Mouse (Mus musculus) stomach, embryonic 14.5 days (tissue): ENCODE measurements around the gene Foxp3. TPM values are rescaled to one million over a fixed set of nuclear protein-coding genes. Genes with fewer than 3 reads are reported as not detected.

Experiments
- ATAC-seq: fragments of 200-750 bp; cut with Nextera tagmentation; 2 replicates; pipeline ENCODE4 v1.8.0; 2017; ENCODE audit warnings: low read depth, moderate TSS enrichment; ENCODE audit not compliant: insufficient number of reproducible peaks, insufficient read depth, low FRiP score
- H3K27ac ChIP-seq: fragments of 300-500 bp; sonication (generic); 2 replicates; pipeline ENCODE4 v1.5.1; 2014; ENCODE audit warnings: mild to moderate bottlenecking, low read length, moderate library complexity, mixed read lengths
- H3K27me3 ChIP-seq: fragments of 300-500 bp; sonication (generic); 2 replicates; pipeline ENCODE4 v1.6.1; 2014; ENCODE audit warnings: low read length, control low read depth, mixed read lengths; ENCODE audit not compliant: control insufficient read depth, insufficient read depth
- H3K36me3 ChIP-seq: fragments of 300-500 bp; sonication (generic); 2 replicates; pipeline ENCODE4 v1.6.1; 2014; ENCODE audit warnings: mild to moderate bottlenecking, control low read depth, low read length, moderate library complexity, mixed read lengths; ENCODE audit not compliant: control insufficient read depth, insufficient read depth
- H3K4me1 ChIP-seq: fragments of 300-500 bp; sonication (generic); 2 replicates; pipeline ENCODE4 v1.6.1; 2014; ENCODE audit warnings: low read length, control low read depth, mixed read lengths; ENCODE audit not compliant: control insufficient read depth, insufficient read depth
- H3K4me2 ChIP-seq: fragments of 300-500 bp; sonication (generic); replicated peaks from 2 replicates; pipeline ENCODE4 v1.6.1; 2014; ENCODE audit warnings: low read depth, low read length, control low read depth
- H3K4me3 ChIP-seq: fragments of 300-500 bp; sonication (generic); 2 replicates; pipeline ENCODE4 v1.5.1; 2014; ENCODE audit warnings: low read depth, low read length, control low read depth
- H3K9ac ChIP-seq: fragments of 300-500 bp; sonication (generic); replicated peaks from 2 replicates; pipeline ENCODE4 v1.6.1; 2014; ENCODE audit warnings: low read depth, mild to moderate bottlenecking, control low read depth, low read length, moderate library complexity, mixed read lengths
- H3K9me3 ChIP-seq: fragments of 300-500 bp; sonication (generic); 2 replicates; pipeline ENCODE4 v1.6.1; 2016; ENCODE audit warnings: low read depth, low read length, control low read depth; ENCODE audit not compliant: control insufficient read depth
- WGBS: fragments of 180-500 bp; shearing (Covaris S2); extraction: QIAGEN DNeasy Blood & Tissue Kit; methylation state at CpG from one replicate; pipeline ENCODE4 v1.1.7; 2014; 5-methylcytosine and 5-hydroxymethylcytosine counted together
- polyA plus RNA-seq: library from polyadenylated mRNA; unstranded; fragments of >200 nt; fragmentation: Nextera tagmentation; extraction: Ambion mirVana; gene quantifications from 2 replicates; pipeline ENCODE4 v1.2.1, GENCODE M21; 2014

Foxp3 gene
- polyA plus RNA-seq, 1 experiment from 2014 or later: 0.07 TPM

DNA sequence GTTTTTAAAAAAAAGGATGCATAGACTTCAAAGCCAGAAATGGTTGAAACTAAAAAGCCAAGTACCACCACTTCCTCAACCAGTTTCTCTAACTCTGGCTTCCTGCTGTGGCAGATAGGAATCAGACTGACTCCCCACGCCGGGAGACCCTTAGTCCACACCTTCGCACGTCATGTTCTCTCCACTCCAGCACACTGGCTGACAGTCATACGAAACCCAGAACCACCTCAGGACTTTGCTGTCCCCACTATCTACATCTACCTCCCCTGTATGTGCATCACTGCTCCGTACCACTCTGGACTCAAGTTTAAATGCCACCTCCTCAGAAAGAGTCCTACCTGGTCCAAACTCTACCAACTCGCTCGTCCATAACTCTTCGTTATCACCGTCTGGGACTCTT is 978 bp upstream of the Foxp3 start:
- no peaks in the 10 kb centered on the region for H3K36me3 ChIP-seq
- H3K9ac ChIP-seq: no peak overlapping the region
- H3K4me3 ChIP-seq: no peak overlapping the region; the same call in 1 of the 2 replicates
- peaks cover 9% of the 10 kb centered on the region for H3K4me1 ChIP-seq
- H3K9me3 ChIP-seq: no peaks in the 10 kb centered on the region
- no peak for ATAC-seq
- no peaks in the 10 kb centered on the region for H3K27me3 ChIP-seq
- H3K27ac ChIP-seq: no peak overlapping the region
- WGBS: 76% methylated on average over 10 of the region's 10 CpGs
- H3K4me2 ChIP-seq: peak overlapping the region; percentile 51; the same call in 1 of the 2 replicates

DNA sequence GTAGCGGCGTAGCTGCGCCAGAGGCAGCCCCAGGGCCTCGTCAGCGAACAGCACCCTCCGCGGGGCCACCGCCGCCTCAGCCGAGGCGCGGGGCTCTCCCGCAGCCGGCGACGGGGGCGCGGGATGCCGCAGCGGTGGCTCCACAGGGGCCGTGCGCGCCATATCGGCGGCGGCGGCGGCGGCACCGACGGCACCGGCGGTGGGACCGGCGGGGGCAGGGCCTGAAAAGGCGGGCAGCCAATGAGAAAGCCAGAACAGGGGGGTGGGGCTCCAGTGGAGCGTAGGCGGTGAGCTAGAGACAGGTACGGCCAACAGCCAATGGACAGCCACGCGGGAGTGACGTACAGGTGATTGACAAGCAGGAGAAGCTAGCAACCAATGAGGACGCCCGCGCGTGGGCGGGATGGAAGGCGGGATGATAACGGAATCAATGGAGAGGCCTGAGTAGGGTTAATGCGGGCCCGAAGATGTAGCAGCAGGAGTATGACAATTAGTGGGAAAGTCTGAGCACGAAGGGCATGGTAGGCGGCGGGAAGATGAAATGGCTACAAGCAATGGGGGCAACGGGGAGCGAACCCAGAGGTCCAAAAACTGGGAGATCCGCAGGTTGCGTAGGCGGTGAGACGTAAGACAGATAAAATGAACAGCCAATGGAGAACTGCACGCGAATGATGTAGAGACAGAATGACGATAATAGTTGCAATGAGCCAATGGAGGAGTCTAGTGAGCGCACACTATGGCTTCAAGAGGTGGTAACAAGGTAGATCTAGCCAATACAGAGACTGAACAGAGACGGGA is 842 bp downstream of the Foxp3 start, which contains the start of gene Ppp1r3f:
Gene Ppp1r3f (minus strand): TSS at position 197 of the 798 bp plus-strand sequence.
- Histone ChIP-seq H3K4me3 (peak within 1 kb of the TSS; percentile 45), H3K9me3 (no peaks in the 10 kb centered on the region), H3K36me3 (no peaks in the 10 kb centered on the region), H3K27ac (peak within 1 kb of the TSS; percentile 71; the same call in 1 of the 2 replicates), H3K4me1 (peaks cover 9% of the 10 kb centered on the region), H3K27me3 (no peaks in the 10 kb centered on the region), H3K9ac (peak within 1 kb of the TSS; percentile 46), H3K4me2 (peak within 1 kb of the TSS; percentile 51)
- 18% methylated on average over 49 of the region's 65 CpGs for WGBS
- peak; percentile 98 for ATAC-seq

DNA sequence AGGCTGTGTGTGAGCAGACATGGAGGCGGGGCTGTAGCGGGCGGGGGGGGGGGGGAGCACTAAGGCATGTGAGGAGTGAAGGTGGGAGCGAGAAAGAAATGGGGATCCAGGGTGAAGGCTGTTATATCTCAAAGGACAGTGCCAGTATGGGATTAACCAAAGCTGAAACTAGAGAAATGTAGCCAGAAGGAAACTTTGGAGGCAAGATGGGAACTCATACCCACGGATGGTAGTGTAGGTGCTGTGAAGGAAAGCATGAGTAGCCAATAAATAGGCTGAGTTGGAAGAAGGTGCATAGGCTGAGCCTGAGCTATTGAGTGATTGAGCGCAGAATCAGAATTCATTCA is 1.4 kb downstream of the Foxp3 start:
- ATAC-seq: no peak
- Histone ChIP-seq H3K9ac (no peak overlapping the region; the same call in 1 of the 2 replicates), H3K4me3 (peak overlapping the region; percentile 45), H3K9me3 (no peaks in the 10 kb centered on the region), H3K4me2 (peak overlapping the region; percentile 40), H3K36me3 (no peaks in the 10 kb centered on the region), H3K4me1 (peaks cover 9% of the 10 kb centered on the region), H3K27ac (no peak overlapping the region), H3K27me3 (no peaks in the 10 kb centered on the region)
- WGBS: 23% methylated on average over 5 of the region's 6 CpGs

DNA sequence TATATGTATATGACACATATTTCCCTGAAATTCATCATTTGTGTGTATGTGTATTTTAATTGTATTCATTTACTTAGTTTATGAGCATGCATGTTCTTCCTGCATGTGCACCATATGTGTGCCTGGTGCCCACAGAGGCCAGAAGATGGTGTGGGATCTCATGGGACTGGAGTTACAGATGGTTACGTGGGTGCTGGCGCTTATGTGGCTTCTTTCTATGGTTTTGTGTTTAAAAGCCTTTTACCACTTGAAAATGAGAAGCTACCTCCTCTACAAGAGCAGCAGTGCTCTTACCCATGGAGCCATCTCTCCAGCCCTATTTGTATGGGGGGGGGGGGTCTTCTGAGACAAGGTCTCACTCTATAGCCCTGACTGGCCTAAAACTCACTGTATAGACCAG is 7.7 kb downstream of the Foxp3 start:
- H3K9me3 ChIP-seq: no peaks in the 10 kb centered on the region
- H3K4me2 ChIP-seq: no peak overlapping the region
- ATAC-seq: no peak
- no peak overlapping the region for H3K9ac ChIP-seq
- no peak overlapping the region for H3K27ac ChIP-seq
- H3K36me3 ChIP-seq: no peaks in the 10 kb centered on the region
- H3K4me1 ChIP-seq: no peaks in the 10 kb centered on the region
- 87% methylated on average over 2 of the region's 2 CpGs for WGBS
- H3K4me3 ChIP-seq: no peak overlapping the region
- no peaks in the 10 kb centered on the region for H3K27me3 ChIP-seq

DNA sequence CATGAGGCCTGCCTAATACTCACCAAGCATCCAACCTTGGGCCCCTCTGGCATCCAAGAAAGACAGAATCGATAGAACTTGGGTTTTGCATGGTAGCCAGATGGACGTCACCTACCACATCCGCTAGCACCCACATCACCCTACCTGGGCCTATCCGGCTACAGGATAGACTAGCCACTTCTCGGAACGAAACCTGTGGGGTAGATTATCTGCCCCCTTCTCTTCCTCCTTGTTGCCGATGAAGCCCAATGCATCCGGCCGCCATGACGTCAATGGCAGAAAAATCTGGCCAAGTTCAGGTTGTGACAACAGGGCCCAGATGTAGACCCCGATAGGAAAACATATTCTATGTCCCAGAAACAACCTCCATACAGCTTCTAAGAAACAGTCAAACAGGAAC is 10.4 kb downstream of the Foxp3 start:
- WGBS: 95% methylated on average over 11 of the region's 11 CpGs
- Histone ChIP-seq H3K4me3 (no peak overlapping the region), H3K9me3 (no peaks in the 10 kb centered on the region), H3K4me1 (no peaks in the 10 kb centered on the region), H3K9ac (no peak overlapping the region), H3K36me3 (no peaks in the 10 kb centered on the region), H3K27me3 (no peaks in the 10 kb centered on the region), H3K4me2 (no peak overlapping the region), H3K27ac (no peak overlapping the region)
- ATAC-seq: no peak

DNA sequence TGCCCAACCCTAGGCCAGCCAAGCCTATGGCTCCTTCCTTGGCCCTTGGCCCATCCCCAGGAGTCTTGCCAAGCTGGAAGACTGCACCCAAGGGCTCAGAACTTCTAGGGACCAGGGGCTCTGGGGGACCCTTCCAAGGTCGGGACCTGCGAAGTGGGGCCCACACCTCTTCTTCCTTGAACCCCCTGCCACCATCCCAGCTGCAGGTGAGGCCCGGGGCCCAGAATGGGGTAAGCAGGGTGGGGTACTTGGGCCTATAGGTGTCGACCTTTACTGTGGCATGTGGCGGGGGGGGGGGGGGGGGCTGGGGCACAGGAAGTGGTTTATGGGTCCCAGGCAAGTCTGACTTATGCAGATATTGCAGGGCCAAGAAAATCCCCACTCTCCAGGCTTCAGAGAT is 12.9 kb downstream of the Foxp3 start:
- 87% methylated on average over 4 of the region's 5 CpGs for whole genome bisulfite sequencing
- no peaks in the 10 kb centered on the region for H3K4me1 ChIP-seq

DNA sequence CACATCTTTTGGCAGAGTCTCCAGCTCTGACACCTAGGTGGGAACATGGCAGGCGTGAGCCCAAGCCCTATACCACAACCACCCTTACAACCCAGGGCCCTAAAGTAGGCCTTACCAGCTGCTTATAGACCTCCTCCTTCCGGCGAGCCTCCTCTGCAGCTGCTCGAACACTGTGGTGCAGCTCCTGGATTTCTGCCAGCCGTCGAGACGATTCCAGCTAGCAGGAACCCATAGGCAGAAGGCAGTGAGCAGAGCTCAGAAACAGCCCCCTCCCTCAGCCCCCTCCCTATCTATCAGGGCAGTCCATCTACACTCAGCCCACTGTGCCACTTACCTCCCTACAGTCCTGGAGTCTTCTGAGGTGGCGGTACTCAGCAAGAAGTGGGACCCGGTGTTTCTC is 21.9 kb downstream of the Foxp3 start:
- Histone ChIP-seq H3K9me3 (no peaks in the 10 kb centered on the region), H3K27ac (no peak overlapping the region), H3K4me2 (no peak overlapping the region), H3K4me1 (no peaks in the 10 kb centered on the region), H3K9ac (no peak overlapping the region), H3K4me3 (no peak overlapping the region), H3K27me3 (no peaks in the 10 kb centered on the region), H3K36me3 (peaks cover 3% of the 10 kb centered on the region; the same call in 1 of the 2 replicates)
- 85% methylated on average over 9 of the region's 9 CpGs for WGBS
- no peak for ATAC-seq

More for the DNA sequence above, 12.9 kb downstream of the Foxp3 start:
- H3K27ac ChIP-seq: no peak overlapping the region
- H3K9me3 ChIP-seq: no peaks in the 10 kb centered on the region
- H3K9ac ChIP-seq: no peak overlapping the region
- H3K4me3 ChIP-seq: no peak overlapping the region
- H3K4me2 ChIP-seq: no peak overlapping the region
- no peaks in the 10 kb centered on the region for H3K27me3 ChIP-seq
- ATAC-seq: no peak
- no peaks in the 10 kb centered on the region for H3K36me3 ChIP-seq

DNA sequence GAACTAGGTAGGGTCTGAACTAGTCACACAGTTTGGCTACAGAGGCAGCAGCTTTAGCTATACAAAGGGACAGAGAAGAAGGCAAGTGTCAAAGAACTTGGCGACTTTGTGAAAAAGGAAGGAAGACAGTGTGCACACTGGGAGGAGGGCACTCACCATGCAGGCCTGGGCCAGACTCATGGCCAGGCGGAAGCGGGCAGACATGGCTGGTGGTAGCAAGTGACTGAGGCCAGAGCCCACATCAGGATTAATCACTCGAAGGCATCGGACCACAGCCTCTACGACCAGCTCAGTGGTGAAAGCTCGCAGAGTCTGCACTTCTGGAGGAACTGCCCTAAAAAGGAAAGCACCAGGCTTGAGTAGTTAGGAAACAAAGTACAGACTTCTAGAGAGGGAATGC is 30.6 kb downstream of the Foxp3 start:
- peaks cover 1% of the 10 kb centered on the region; the same call in 1 of the 2 replicates for H3K36me3 ChIP-seq
- no peaks in the 10 kb centered on the region for H3K9me3 ChIP-seq
- WGBS: 84% methylated on average over 7 of the region's 7 CpGs
- ATAC-seq: no peak
- H3K4me2 ChIP-seq: peak overlapping the region; percentile 47
- no peak overlapping the region for H3K27ac ChIP-seq
- no peak overlapping the region for H3K9ac ChIP-seq
- no peaks in the 10 kb centered on the region for H3K27me3 ChIP-seq
- no peaks in the 10 kb centered on the region for H3K4me1 ChIP-seq
- no peak overlapping the region for H3K4me3 ChIP-seq
